Mouse (Mus musculus) hindbrain, postnatal 0 days (tissue): ENCODE data around the gene Rpl34. TPM values are rescaled to one million over a fixed set of nuclear protein-coding genes. Genes with fewer than 3 reads are reported as not detected.
A peak's percentile ranks its signal among the peaks of the same experiment; 100 is the strongest.

Experiments used
- ATAC-seq: fragments of 200-750 bp; cut with Nextera tagmentation; 2 replicates; pipeline ENCODE4 v1.8.0; 2017; ENCODE audit warnings: mild to moderate bottlenecking, moderate TSS enrichment, moderate library complexity
- DNase-seq: peaks from one replicate; pipeline ENCODE4 v3.0.0-alpha.2; 2015; ENCODE audit warnings: low spot score
- H3K27ac ChIP-seq: fragments of 300-500 bp; sonication (generic); 2 replicates; pipeline ENCODE4 v1.5.1; 2014; ENCODE audit warnings: mild to moderate bottlenecking
- H3K27me3 ChIP-seq: fragments of 300-500 bp; sonication (generic); 2 replicates; pipeline ENCODE4 v1.6.1; 2014; ENCODE audit warnings: low read length, mixed read lengths; ENCODE audit not compliant: insufficient read depth
- H3K36me3 ChIP-seq: fragments of 300-500 bp; sonication (generic); 2 replicates; pipeline ENCODE4 v1.6.1; 2014; ENCODE audit warnings: low read length, mixed read lengths; ENCODE audit not compliant: insufficient read depth
- H3K4me1 ChIP-seq: fragments of 300-500 bp; sonication (generic); 2 replicates; pipeline ENCODE4 v1.6.1; 2014; ENCODE audit warnings: antibody characterized with exemption, low read length, mixed read lengths; ENCODE audit not compliant: insufficient read depth
- H3K4me2 ChIP-seq: fragments of 300-500 bp; sonication (generic); 2 replicates; pipeline ENCODE4 v1.6.1; 2014; ENCODE audit warnings: low read depth, mild to moderate bottlenecking, low read length, moderate library complexity, mixed read lengths
- H3K4me3 ChIP-seq: fragments of 300-500 bp; sonication (generic); 2 replicates; pipeline ENCODE4 v1.5.1; 2014; ENCODE audit warnings: low read length
- H3K9ac ChIP-seq: fragments of 300-500 bp; sonication (generic); replicated peaks from 2 replicates; pipeline ENCODE4 v1.6.1; 2014; ENCODE audit warnings: mild to moderate bottlenecking, low read length, moderate library complexity, mixed read lengths
- H3K9me3 ChIP-seq: fragments of 300-500 bp; sonication (generic); 2 replicates; pipeline ENCODE4 v1.6.1; 2016; ENCODE audit warnings: low read length, mixed read lengths
- CTCF ChIP-seq: IDR thresholded peaks from 2 replicates; pipeline ENCODE4 v1.5.1; 2016; ENCODE audit warnings: antibody characterized with exemption, control low read depth, low read depth
- WGBS: fragments of 180-500 bp; shearing (Covaris S2); extraction: QIAGEN DNeasy Blood & Tissue Kit; methylation state at CpG from one replicate; pipeline ENCODE4 v1.1.7; 2014; 5-methylcytosine and 5-hydroxymethylcytosine counted together
- polyA plus RNA-seq: library from polyadenylated mRNA; unstranded; fragments of >200 nt; fragmentation: Nextera tagmentation; extraction: Ambion mirVana; gene quantifications from 2 replicates; pipeline ENCODE4 v1.2.1, GENCODE M21; 2015
- total RNA-seq: library from RNA; depleted of rRNA; stranded (reverse); fragments of >200 nt; gene quantifications from 2 replicates; pipeline ENCODE4 v1.2.3, GENCODE M21; 2014; rRNA removed

Gene Rpl34
- total RNA-seq (572 and 622 TPM in 2 replicates), polyA plus RNA-seq (543 and 545 TPM in 2 replicates)

DNA sequence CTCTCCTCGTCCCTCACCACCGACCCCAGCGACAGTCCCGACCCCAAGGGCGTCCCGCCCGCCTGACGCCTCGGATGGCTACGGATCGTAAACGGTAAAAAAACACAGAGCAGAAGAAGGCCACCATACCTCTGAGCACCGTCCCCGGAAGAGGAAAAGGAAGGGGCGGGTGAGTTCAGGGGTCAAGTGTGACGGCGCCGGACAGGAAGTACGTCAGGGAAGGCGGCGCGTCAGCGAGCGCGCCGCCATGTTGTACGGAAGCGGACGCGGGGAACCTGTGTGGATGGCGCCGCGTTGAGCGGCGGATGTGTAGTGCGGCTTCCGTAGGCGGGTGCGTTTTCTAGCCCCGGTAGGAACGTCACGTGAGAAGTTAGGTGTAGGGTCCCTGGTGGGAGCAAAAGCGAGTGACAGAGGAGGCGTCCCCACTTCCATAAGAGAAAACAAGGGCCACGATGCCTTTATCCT, at the start of gene Rpl34:
TSS of gene Rpl34 (minus strand) at position 210 of the 465 bp plus-strand sequence.
- under 1% methylated on average over 45 of the region's 45 CpGs for WGBS
- peak; percentile 99 for ATAC-seq
- DNase-seq: peak; percentile 99
- Histone ChIP-seq H3K4me1 (no peaks in the 10 kb centered on the region; the same call in 1 of the 2 replicates), H3K36me3 (peaks cover 28% of the 10 kb centered on the region), H3K9me3 (no peaks in the 10 kb centered on the region), H3K27ac (peak within 1 kb of the TSS; percentile 85), H3K4me2 (peak within 1 kb of the TSS; percentile 71), H3K27me3 (no peaks in the 10 kb centered on the region), H3K9ac (peak within 1 kb of the TSS; percentile 92), H3K4me3 (peak within 1 kb of the TSS; percentile 94)
- no peak; the same call in none of the 2 replicates for TF ChIP-seq CTCF

DNA sequence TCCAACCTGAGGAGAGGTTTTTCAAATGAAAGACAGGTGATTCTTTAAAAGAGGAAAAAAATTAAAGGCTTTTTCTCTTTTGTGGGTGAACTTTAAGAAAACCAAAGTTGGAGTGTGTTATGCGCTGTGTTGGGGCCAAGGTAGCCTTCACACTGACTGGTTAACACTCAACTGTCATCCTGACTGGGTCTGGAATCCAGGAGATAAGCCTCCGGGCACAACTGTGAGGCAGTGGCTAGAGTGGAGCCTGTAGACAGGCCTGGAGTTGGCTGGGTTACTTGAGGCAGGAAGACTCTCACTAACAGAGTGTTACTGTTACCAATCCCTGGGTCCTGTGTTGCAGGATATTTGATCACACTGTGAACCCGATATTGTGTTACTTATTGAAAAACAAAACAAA, 38.0 kb upstream of the Rpl34 start:
- Histone ChIP-seq H3K9me3 (no peaks in the 10 kb centered on the region), H3K4me2 (no peak overlapping the region), H3K27me3 (no peaks in the 10 kb centered on the region), H3K27ac (no peak overlapping the region), H3K4me1 (no peaks in the 10 kb centered on the region), H3K36me3 (no peaks in the 10 kb centered on the region), H3K9ac (no peak overlapping the region), H3K4me3 (no peak overlapping the region)
- no peak for ATAC-seq
- TF ChIP-seq CTCF: no peak
- WGBS: 92% methylated on average over 3 of the region's 3 CpGs
- DNase-seq: no peak

DNA sequence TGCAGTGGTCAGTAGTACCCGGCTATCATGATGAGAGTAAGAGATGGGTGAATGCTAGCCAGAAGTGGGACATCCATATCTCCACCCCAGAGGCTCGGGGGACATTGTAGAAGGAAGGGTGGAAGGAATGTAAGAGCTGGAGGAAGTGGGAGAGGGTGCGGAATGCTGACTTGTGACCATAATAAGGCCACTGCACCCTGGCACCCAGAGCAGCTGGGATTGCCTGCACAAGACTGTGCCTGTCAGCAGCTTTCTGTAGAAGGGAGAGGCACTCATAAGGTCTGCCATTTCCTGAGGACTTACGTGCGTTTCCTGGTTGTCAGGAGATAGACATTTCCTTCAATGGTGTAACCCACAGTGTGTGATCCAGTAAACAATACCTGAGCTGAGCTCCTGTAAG, 33.9 kb upstream of the Rpl34 start:
- ATAC-seq (no peak), DNase-seq (no peak)
- Histone ChIP-seq H3K4me1 (no peaks in the 10 kb centered on the region), H3K4me3 (no peak overlapping the region), H3K36me3 (no peaks in the 10 kb centered on the region), H3K9ac (no peak overlapping the region), H3K9me3 (no peaks in the 10 kb centered on the region), H3K4me2 (no peak overlapping the region), H3K27me3 (no peaks in the 10 kb centered on the region), H3K27ac (no peak overlapping the region)
- no peak for TF ChIP-seq CTCF
- WGBS: 83% methylated on average over 5 of the region's 5 CpGs

DNA sequence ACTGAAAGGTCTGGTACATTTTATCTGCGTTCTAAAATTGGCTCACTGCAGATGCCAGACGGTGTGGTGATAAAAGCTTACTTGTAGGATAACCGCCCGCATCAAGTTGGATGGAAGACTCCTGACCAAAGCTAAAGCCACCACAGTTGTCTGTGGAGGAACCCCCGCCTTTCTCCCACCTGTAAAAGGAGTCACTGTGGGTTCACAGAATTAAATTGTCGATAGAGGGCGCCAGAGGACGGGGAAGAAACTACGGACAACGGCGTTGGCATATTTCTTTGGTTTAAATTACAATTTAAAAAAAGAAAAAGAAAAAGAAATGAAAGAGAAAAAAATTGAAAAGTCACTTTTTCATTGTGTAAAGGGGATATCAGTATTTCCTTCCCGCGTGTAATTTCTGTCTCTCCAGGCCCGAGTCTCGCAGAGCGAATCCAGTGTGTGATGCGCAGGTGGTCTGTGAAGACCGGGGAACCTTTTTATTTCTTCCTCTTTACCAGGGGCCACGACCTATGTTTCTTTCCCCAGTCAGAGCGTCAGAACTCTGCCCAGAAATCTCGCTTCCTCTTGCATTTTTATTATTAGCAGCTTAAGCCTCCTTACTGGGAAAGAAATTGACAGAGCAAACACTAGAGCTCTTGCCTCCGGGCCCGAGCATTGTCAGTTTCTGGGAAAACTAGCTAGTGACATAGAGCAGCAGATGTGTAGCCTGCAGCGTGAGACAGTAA, 30.7 kb upstream of the Rpl34 start:
- Histone ChIP-seq H3K9me3 (no peaks in the 10 kb centered on the region), H3K4me1 (no peaks in the 10 kb centered on the region), H3K9ac (no peak overlapping the region), H3K4me2 (no peak overlapping the region), H3K27me3 (no peaks in the 10 kb centered on the region), H3K27ac (no peak overlapping the region), H3K36me3 (no peaks in the 10 kb centered on the region), H3K4me3 (no peak overlapping the region)
- peak; percentile 51; the same call in 1 of the 2 replicates for ATAC-seq
- WGBS: 60% methylated on average over 24 of the region's 24 CpGs
- TF ChIP-seq CTCF: peak; percentile 80
- peak; percentile 85 for DNase-seq

DNA sequence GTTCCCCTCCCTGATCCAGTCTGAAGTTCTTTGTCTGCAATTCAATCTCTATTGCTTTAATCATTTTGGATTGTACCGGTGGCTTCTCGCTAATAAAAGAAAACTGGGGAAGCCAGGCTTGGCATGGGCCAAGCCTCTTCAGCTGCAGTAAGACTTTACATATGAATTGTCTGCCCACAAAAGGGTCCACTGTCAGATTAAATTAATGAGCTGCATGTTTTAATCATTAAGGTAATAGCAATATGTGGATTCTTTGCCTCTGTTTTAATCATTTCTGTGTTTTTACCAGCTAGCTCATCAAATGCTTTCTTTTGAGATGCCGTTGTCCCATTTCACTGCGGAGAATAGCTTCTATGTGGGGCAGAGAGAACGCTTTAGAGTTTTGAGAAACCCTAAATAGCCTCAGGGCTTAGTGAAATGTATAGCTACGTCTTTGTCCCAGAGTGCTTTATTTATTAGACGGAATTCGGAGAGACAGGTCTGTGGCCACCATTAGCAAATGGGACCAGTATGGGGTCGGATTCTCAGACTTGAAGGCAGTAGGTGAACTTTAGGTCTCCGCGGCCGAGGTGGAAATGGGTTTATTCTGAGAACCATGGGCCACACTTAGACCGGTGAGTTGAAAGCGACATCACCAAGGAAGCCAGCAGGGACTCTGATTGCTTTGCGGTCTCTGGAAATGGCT, 28.1 kb upstream of the Rpl34 start:
- Histone ChIP-seq H3K9me3 (no peaks in the 10 kb centered on the region), H3K9ac (no peak overlapping the region), H3K36me3 (no peaks in the 10 kb centered on the region), H3K27me3 (no peaks in the 10 kb centered on the region), H3K27ac (no peak overlapping the region), H3K4me1 (no peaks in the 10 kb centered on the region), H3K4me3 (no peak overlapping the region), H3K4me2 (no peak overlapping the region)
- ATAC-seq (no peak), DNase-seq (no peak)
- WGBS: 53% methylated on average over 15 of the region's 15 CpGs
- no peak for TF ChIP-seq CTCF

DNA sequence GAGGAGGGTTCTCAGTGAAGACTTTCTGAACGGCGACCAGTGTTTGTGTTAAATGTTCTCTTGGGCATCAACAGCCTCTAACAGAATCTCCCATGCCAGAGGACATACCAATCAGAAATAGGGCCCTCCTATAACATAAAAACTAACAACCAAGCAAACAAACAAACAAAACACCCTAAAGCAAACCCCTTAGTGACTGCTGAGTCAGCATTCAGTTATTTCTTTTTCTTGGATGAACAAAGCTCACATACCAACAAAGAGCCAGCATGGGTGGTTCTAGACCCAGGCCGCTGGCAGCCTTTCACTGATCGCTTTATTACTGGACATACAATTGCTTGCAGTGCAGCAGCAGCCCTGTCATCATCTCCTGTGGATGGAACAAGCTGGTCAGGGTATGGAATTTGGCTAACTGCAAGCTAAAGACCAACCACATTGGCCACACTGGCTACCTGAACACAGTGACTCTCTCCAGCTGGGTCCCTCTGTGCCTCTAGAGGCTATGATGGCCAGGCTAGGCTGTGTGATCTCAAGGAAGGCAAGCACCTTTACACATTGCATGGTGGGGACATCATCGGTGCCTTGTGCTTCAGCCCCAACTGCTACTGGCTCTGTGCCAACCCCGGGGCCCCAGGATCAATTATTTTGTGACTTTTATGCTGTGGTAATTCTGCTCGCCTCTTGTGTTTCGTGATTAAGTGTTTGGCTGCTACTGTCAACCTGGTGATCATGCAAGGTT, 27.1 kb upstream of the Rpl34 start:
- H3K27ac ChIP-seq: no peak overlapping the region
- H3K27me3 ChIP-seq: no peaks in the 10 kb centered on the region
- no peak overlapping the region for H3K4me2 ChIP-seq
- TF ChIP-seq CTCF: no peak
- no peaks in the 10 kb centered on the region for H3K9me3 ChIP-seq
- no peaks in the 10 kb centered on the region for H3K36me3 ChIP-seq
- no peak overlapping the region for H3K9ac ChIP-seq
- H3K4me1 ChIP-seq: no peaks in the 10 kb centered on the region
- no peak for DNase-seq
- ATAC-seq: no peak
- 59% methylated on average over 8 of the region's 8 CpGs for WGBS
- no peak overlapping the region for H3K4me3 ChIP-seq
